Mouse (Mus musculus) C2C12 (cell line): Measurements from ENCODE around the gene Pik3cg.

ENCODE experiments used
- CTCF ChIP-seq: IDR thresholded peaks from one replicate; pipeline ENCODE4 v1.5.1; 2011; ENCODE audit not compliant: control insufficient read depth, insufficient read depth, insufficient read length
- MAX ChIP-seq: IDR thresholded peaks from one replicate; pipeline ENCODE4 v1.6.1; 2011; ENCODE audit warnings: mild to moderate bottlenecking, control low read depth
- MYOD1 ChIP-seq: IDR thresholded peaks from one replicate; pipeline ENCODE4 v1.6.1; 2011; ENCODE audit warnings: low read depth; ENCODE audit not compliant: control insufficient read depth, insufficient read length
- USF1 ChIP-seq: IDR thresholded peaks from one replicate; pipeline ENCODE4 v1.6.1; 2011; ENCODE audit warnings: low read depth, mild to moderate bottlenecking, control low read depth, moderate library complexity

GRCm38 (mm10) chr12:32223629-32224028 lies 15.2 kb upstream of the Pik3cg start:
- TF ChIP-seq CTCF (no peak), USF1 (no peak), MYOD1 (no peak), MAX (no peak)
